Mouse (Mus musculus): ENCODE data around the gene Dip2c.

Gene Dip2c

DNA sequence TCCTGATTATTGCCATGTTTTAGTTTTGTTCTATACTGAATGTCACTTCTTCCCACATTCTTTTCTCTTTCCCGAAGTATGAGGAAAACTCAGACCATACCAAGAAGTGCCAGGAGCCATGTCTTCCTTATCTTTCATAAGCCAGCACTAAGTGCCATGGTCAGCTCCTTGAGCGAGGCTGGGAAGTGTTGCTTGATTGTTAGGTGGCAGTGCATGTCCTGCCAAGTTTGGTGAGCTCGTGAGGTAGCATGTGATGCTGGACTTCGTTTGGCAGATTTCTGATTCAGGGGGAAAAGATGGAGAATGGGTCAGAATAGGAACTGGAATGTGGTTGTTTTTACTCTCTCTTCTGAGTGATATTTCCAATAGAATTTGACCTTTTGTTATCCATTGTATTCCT, 150.5 kb downstream of the Dip2c start:
- DNase-seq = no peak

DNA sequence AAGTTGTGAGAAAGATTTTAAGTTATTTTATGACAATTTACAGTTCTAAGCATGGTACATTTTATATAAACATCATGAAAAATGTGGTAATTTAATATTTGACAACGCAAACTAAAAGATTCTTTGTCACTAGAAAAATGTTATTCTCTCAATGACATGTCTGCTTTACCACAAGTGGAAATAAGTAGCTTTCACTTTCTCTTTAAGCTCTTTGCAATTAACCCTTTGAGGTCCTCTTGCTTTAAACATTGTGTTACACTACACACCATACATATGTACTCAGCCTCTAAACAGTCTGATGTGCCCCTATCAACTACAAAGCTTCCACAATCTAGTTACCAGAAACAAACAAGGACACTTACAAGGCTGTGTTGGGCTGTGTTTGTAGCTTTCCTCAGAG, 153.6 kb downstream of the Dip2c start:
- no peak for DNase-seq

DNA sequence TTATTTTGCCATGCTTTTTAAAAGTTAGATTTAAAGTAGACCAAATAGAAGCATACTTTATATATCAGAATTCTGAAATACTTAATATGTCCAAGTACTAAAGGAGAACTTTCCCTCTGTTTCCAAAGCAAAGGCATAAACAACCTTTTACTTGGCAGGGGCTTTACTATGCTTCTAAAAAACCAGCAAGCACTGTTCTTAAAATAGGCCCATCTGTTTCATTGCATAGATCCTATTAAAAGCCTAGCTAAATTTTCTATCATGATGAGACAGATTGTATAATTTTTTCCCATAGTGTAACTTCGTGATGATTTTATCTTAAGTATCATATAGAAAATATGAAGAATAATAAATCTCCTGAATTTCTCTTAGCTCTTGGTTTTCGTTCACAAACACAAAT, 154.4 kb downstream of the Dip2c start:
- no peak for DNase-seq

DNA sequence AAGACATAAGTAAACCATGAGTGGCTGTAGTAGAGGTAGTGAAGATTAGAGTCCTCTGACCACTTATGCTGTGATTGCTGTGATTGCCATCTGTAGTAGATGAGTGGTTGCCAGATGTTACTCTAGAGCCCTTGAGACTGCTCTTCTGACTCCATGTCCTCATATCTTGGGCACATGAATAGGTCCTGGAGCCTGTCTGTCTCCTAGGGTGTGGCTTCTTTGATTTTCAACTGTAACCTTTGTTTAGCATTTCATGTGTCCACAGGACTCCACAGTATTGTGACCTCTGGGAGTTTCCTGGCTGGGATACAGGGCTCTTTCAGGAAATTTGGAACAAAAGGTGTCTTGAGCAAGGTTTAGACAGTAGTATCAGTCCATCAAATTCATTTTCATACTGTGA, 155.1 kb downstream of the Dip2c start:
- DNase-seq = no peak

DNA sequence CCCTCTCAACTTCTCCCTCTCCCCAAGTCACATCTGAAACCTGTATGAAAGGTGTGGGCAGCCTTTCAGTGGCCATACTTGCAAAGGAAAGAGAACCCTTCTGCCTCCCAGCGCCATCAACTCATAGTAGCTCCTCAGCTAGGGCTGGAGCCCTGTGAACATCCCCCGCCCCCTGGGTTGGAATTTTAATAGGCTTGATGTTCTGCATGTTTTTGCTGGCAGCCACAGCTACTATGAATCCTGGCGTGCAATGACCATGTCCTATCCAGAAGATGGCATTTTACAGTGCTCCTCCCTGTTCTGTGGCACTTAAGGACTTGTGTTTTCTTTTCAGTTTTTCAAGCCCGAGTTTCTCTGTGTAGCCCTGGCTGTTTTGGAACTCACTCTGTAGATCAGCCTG, 166.7 kb downstream of the Dip2c start:
- no peak for DNase-seq

DNA sequence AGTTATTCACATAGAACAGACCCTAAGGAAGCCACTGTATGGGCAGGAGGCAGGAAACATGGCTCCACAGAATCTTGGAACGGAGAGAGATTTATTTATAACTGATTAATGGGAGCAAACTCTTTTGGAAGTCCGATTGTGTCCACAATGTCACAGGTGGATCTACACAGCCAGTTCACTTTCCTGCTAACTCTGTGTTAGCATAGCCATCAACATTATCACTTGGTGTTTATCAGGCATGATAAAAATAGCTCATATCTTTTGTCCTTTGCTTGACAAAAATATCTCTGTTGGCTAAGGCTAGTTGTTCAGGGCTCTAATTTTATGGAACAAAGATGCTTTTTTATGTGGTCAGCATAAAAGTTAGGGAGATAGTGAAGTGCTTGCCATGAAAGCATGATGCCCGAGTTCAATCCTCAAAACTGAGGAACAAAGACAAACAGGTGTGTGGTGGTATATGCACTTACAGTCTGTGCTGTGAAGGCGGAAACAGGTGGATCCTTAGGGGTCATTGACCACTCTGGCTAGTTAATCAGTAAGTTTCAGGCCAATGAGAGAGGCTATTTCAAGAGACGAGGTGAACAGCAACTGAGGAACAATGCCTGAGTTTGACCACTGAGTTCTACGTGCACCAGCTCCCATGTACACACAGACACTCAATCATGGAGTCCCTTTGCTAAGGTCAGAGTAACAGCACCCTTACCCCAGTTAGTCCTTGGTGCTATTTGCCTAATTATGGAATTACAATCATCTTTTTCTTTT, 169.4 kb downstream of the Dip2c start:
- no peak for DNase-seq

DNA sequence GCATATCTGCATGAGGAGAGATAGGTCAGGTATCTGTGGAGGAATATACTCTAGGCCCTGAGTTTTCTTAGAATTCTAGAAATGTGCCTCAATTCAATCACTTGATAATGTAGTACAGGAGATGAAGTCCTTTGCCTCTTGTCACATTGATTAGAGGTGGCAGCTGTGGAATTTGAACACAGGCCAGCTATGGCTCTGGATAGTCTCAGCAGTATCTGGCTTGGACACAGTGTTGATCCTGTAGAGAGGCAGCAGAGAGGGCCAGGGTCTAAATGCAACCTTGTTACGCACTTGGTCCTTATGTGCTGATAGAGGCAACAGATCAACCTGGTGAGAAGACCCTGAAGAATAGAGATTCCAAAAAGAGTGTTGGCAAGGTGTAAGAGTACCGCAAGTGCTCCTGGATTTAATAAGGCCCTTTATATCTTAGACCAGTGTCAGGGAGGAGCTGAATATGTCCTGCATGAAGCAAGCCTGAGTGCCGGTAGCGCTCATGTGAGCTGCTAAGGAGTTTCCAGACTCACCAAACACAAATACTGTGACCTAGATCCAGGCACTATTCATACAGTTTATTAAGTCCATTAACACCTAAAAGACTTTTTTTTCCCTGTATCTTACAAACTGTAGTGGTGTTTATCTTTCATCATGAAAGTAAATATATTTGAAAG, 170.3 kb downstream of the Dip2c start:
- DNase-seq = no peak

DNA sequence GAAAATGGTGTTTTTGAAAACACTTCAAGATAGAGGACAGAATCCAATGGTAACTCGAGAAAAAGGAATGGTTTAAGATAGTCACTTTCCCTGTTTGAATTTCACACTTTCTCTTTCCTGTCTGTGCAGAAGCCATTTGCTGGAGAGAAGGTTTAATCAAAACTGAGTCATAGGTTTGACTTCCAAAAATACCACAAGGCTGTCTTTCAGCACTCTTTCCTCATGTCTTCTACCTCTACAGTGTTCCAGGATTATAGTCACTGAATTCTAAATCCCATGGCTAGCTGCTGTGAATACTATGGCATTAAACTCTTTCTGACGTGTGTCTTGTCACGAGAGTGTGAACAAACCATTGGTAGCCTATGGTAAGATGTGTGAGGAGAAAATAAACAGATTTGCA, 173.9 kb downstream of the Dip2c start:
- DNase-seq = no peak

DNA sequence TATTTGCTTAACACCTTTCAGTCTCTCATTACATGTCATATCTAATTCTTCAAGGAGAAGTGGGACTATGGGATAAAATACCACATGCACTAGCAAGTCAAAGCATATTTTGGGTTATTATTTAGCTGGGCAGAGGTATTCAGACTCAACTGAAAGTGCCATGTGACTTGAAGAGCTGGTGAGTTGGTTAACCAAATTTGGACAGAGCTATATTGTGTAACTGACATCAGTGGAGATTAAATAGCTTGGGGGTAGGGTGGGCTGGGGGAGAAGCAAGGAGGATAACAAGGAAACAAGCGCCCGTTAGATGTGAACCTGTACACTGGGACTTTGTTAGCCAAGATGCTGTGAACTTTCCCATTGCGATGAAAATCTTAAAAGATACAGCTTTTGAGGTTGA, 175.6 kb downstream of the Dip2c start:
- DNase-seq = no peak

DNA sequence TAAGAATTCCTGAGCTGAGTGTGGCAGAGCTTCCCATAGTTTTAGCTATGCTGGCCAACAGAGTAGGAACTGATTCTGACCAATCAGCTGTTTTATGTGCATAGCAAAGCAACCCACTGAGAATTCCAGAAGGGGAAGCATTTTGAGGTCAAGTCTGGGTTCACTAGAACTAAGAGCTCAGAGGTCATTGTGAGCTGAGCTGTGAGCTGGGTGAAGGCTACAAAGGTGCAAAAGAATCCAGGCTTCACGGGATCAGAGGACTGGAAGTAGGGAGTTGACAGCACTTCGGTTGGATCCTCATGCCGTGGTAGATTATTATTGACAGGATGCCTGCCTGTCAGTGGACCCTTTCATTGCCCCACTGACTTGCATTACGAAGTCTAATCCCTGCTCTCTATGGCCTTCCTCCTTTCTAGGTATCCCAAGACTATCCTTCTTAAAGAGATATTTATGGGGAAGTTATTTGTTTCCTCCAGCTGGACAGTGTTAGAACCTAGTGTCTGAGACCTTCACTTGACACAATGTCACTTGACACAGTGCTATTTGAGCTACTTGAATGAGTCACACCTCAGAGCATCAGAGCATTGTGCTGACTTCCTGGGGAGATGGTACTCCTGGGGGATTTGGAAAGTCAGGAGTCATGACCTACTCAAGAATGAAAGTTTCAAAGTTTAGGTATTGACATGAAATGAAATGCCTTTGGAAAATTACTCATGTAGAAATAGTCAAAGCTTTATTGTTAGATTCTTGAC, 178.3 kb downstream of the Dip2c start:
- DNase-seq = peak; percentile 43

DNA sequence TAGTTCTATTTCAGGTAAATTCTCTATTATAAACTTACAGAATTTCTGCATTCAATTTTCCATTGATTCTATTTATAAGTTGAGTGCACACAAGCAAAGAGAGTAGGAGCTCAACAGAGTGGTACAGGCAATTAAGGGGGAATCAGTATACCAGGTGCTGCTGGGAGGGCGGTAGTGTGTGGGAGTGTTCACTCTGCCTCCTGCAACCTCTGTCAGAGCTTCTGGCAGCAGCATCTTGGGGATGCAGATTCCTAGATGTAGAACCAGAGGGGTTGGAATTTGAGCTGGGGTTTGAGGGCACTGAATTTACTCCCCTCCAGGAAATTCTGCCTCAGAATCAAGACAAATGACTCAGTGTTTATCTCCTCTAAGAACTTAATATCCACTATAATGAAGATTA, 179.7 kb downstream of the Dip2c start:
- DNase-seq = no peak

DNA sequence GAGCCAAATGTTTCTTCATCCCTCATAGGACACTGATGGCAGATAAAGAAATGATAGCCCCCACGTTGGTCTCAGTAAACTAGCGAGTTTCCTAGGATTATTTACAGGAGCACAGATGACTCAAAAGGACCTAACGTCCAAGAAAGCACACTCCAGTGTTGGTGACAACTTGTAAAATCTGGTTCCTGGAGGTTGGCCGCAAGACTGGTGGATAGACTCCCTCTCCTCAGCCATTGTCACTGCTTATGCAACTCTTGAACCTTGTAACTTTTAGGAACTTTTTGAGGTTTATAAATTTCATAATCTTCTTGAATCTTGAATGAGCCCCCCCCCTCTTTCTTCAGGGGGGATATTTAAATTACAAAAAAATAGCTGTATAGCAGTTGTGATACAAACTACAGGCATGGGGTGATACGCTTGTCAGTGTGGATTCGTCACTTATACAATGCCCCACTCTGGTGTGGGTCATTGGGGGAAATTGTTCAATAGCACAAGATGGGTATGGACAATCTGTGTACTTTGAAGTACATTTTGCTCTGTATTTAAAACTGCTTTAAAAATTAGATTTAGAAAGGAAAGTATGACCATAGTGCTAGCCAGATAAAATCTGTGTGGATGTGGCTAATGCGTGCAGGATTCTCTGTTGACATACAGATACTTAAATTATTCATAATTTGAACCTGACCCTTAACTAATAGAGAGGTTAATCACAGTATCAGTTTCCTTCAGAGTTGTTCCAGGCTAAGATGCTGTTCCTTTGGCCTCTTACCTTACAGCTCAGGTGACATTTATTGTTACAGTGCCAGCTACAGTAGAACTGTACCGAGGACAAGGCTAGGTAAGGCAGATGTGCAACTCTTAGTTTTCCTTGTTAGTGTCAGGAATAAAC, 181.3 kb downstream of the Dip2c start:
- no peak for DNase-seq

DNA sequence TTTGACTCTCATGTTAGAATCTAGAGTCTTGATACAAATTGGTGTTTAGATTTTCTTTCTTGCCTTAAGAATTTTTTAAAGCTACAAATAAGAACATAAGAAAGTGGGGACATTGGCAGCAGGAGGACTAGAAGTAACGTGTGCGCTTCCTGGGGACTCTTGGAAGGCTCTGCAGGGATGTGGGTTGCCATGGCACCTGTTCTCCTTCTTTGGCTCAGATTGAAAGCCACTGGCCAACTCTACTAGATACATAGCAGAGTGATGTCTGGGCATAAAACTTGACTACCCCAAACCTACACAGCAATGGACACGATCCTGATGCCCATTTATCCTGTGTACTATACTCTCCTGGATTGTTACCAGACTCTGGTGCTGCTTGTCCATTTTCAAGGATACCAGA, 188.1 kb downstream of the Dip2c start:
- DNase-seq = no peak

DNA sequence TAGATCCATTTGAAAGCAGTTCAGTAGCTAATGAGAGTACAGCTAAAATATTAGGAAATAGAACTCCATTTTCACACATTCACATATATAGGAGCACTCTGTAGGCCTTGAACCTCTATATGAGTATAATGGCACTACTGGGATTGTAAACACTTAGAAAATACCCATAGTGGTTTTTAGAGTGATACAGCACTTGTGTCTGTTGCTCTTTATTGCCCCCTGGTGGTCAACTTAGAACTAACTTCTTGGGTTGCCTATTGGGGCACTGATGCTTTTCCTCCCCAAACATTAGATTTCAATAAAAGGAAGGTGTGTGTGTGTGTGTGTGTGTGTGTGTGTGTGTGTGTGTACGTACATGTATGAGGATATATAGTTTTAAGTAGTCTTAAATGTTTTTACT, 190.9 kb downstream of the Dip2c start:
- DNase-seq = peak; percentile 32

DNA sequence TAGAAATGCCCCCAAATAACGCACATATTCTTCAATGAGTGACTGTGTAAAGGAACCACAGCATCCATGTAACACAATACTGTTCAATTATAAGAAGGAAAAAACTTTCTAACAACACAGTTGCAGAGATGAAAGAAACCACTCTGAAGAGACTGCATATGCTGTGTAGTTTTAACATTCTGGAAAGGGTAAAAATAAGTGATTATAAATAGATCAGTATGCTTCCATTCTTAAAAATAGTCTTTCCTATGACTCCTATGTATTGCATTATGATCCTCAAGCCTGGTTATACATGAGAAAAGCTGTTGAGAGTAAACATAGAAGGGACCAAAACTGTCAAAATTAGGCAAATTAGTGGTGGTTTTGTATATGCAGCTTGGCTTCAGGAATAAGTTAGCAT, 197.1 kb downstream of the Dip2c start:
- DNase-seq = no peak

DNA sequence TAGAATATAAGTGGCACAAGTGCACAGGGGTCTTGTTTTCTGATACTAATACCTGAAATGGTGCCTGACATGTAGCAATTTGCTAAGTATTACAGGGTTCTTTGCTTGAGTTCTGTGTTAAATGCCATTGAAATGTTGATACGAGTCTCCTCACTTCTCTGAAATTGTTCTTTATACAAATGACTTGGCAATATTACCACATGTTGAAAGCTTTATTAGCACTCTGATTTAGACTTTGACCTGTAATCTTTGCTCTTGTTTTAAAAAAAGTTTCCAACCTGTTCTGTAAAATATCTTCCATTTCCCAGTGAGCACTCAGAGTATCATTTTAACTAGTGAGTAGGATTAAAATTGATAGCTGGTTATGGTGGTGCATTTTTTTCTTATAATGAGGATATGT, 205.4 kb downstream of the Dip2c start:
- no peak for DNase-seq

DNA sequence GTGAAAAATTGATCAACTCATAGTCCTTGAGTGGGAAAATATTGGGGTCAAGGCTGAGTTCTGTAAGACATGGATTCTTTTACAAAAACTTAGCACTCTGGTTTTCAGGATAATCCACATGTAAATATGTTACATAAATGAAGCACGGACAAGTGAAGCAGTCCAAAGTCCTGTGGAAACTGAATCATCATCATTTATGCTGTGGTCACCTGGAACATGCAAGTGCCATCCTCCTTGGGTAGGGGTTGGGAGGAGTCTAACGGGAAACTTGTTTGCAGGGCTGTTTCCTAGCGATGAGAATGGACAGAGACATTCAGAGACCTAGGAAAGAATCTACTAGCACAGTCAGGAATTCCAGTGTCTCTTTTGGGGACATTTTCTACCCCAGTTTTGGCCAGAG, 213.4 kb downstream of the Dip2c start:
- DNase-seq = no peak

DNA sequence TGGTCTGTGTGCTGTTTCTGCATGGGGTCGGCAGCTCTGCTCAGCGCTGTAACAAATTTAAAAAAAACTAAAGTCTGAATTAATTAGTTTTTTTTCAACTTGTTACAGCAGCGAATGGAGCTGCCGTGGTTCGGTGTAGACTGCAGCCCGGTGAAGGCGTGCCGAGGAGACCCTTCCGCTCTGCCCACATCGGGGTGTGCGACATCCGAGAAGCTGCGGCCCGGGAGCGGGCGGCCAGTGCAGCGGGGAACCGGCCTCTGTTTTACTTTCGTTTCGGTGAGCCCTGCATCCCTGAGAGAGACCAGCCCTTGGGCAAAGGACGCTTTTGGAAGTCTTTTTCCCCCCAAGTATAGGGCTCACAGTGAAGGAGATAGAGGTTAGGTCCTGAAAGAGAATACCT, 218.4 kb downstream of the Dip2c start:
- peak; percentile 16 for DNase-seq

DNA sequence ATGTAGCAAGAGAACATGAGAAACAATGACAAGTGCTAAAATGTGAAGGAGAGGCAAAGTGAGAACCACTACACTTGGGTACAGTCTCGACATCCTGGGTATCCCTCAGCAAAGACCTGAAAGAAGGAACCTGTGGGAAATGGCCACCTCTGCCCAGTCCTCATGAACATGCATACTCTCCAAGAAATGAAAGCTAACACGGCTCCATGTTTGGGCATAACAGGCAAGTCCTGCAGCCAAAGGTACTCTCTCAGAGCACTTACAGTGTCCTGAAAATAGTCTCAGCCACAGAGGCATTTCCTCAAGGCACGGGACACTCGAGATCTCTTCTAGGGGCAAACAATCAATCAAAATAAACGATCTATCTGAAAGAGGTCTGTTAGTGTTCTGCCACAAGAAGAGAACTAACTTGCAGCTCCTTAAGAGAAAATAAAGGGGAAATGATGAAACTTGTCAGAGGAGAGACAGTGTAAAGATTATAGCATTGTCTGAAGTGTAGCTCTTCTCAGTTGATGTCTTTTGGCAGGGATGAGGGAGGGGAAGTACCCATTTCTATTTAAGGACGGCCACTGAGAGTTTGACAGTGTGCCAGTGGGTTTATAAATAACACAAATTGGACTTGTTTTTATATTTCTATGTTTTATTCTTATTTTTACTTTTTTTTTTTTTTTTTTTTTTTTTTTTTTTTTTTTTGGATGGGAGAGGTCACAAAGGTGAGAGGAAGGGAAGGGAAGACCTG, 228.0 kb downstream of the Dip2c start:
- DNase-seq = no peak

DNA sequence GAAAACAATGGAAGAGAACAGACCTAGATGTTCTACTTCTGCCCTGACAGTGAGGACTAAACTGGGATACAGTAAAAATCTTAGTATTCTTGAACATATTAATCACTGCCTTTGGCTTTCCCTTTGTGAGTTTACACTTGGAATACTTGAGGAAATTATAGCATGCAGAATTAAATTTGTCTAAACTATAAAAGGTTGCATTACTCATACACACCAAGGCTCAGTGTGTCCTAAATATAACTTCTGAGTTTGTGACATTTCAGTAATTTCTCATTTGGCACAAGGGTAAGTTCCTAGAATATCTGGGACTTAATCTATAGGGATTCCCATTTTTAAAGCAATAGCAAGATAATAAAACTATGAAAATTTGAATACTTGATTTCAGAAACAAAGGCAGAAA, 262.2 kb downstream of the Dip2c start:
- no peak for DNase-seq

DNA sequence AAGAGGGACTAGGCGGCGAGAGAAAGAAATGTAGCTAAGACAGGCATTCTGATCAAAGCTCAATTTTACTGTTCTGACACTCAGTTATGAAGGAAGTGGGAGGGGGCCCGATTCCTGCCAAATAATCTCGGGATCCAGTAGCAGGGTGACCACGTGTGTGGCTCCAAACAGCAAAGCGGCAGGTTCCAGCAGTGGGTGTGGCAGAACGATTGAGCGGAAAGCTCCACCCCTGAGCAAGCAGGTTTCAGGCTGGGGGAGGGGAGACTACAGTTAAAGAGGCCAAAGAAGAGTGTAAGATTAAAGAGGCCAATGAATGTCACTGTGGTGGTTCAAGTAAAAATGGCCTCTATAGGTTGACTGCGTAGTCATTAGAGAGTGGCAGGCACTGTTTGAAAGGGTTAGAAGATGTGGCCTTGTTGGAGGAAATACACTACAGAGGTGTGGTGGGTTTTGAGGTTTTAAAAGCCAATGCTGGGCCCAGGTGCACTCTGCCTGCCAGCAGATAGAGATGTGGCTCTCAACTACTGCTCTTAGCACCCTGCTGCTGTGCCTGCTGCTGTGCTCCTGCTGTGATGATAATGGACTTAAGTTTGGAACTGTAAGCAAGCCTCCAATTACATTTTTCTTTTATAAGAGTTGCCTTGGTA, 271.5 kb downstream of the Dip2c start:
- peak; percentile 28 for DNase-seq

DNA sequence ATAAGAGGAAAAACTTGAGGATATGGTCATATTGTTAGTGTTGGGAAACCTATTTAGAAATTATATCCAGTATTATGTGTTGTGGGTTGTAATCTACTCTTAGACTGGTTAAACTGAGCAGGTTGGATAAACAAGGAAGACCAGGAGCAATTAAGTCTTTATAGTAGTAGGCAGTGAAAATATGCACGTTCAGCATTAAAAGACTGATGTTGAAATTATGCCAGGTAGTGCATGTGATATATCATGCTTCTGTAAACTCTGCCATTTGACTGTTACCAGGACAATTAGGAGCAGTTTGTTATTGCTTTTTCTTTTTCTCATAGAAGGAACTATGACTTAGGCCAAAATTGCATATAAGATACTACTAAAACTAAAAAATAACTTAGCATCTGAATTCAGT, 285.8 kb downstream of the Dip2c start:
- no peak for DNase-seq

Data from kidney, adult 18-20 months (tissue).